Mouse (Mus musculus) spleen, adult 2 months (tissue): ENCODE measurements around the gene Prl7c1.

ENCODE experiments used
- CTCF ChIP-seq: fragments of 200-500 bp; IDR thresholded peaks from 2 replicates; pipeline ENCODE4 v1.5.1; 2011; ENCODE audit warnings: mild to moderate bottlenecking, inconsistent platforms; ENCODE audit not compliant: insufficient read depth, insufficient read length, insufficient replicate concordance; ENCODE audit errors: extremely low read depth
- POLR2A ChIP-seq: fragments of 200-500 bp; IDR thresholded peaks from 2 replicates; pipeline ENCODE4 v1.6.1; 2011; ENCODE audit warnings: low read depth, low read length, inconsistent platforms

DNA sequence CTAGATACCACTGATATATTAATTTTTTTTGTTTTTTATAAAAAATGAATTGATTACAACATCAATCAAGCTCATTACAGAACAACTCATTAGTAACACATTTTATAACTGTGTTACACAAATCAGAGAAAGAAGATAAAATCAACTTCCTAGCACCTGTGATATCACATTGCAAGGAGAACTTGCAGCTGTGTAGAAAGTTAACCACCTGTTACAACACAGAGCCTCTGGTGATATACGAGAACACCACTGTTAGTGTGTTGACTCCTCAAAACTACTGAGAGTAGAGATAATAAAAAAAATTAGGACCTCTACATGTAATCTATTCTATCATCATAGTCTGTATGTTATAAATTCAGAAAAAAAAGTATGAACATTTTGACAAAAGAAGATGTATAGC lies 22.2 kb upstream of the Prl7c1 start:
- TF ChIP-seq CTCF (no peak), POLR2A (no peak)
